Mouse (Mus musculus) ES-E14 (cell line): Measurements from ENCODE around the gene Tomm7. TPM values are rescaled to one million over a fixed set of nuclear protein-coding genes. Genes with fewer than 3 reads are reported as not detected.
"Not testable (repeated sequence)": the region's sequence is repeated elsewhere in the genome, so short reads cannot be mapped to it uniquely, and the experiment has no call there.

ENCODE experiments used
- DNase-seq: peaks from one replicate; pipeline ENCODE4 v3.0.0-alpha.2; 2013; ENCODE audit warnings: low read depth, low spot score
- H3K27ac ChIP-seq: 2 replicates; pipeline ENCODE4 v1.5.1; 2012; ENCODE audit warnings: low read depth, mild to moderate bottlenecking, low read length, moderate library complexity, mixed read lengths; ENCODE audit not compliant: poor library complexity, insufficient read depth, severe bottlenecking
- H3K36me3 ChIP-seq: 2 replicates; pipeline ENCODE4 v1.6.1; 2012; ENCODE audit warnings: mild to moderate bottlenecking, low read length, moderate library complexity, mixed read lengths; ENCODE audit not compliant: control insufficient read depth, poor library complexity, insufficient read depth, severe bottlenecking
- H3K4me1 ChIP-seq, 2 experiments: fragments of 150-350 bp in 1 of 2; sonication (generic) in 1 of 2; 2 replicates each; pipeline ENCODE4 v1.6.1; 2012; ENCODE audit warnings: low read length in 2 of 2, mild to moderate bottlenecking in 1 of 2, mixed read lengths in 1 of 2; ENCODE audit not compliant: control insufficient read depth in 2 of 2, insufficient read depth in 2 of 2, poor library complexity in 1 of 2
- H3K4me3 ChIP-seq, 2 experiments: fragments of 150-350 bp in 1 of 2; sonication (generic) in 1 of 2; 2 replicates each; pipeline ENCODE4 v1.5.1; 2012; ENCODE audit warnings: low read length in 2 of 2, low read depth in 1 of 2, mild to moderate bottlenecking in 1 of 2, mixed read lengths in 1 of 2; ENCODE audit not compliant: insufficient read depth in 1 of 2, poor library complexity in 1 of 2, severe bottlenecking in 1 of 2
- H3K9ac ChIP-seq: 2 replicates; pipeline ENCODE4 v1.6.1; 2012; ENCODE audit warnings: low read depth, mild to moderate bottlenecking, low read length, mixed read lengths; ENCODE audit not compliant: poor library complexity, insufficient read depth, severe bottlenecking
- H3K9me3 ChIP-seq: fragments of 150-350 bp; sonication (generic); 2 replicates; pipeline ENCODE4 v1.6.1; 2012; ENCODE audit warnings: low read depth, mild to moderate bottlenecking, low read length; ENCODE audit not compliant: control insufficient read depth, insufficient read depth
- CHD2 ChIP-seq: IDR thresholded peaks from 2 replicates; pipeline ENCODE4 v1.6.1; 2014; ENCODE audit warnings: mild to moderate bottlenecking, low read depth, low read length, inconsistent platforms
- HCFC1 ChIP-seq: IDR thresholded peaks from 2 replicates; pipeline ENCODE4 v1.6.1; 2012; ENCODE audit warnings: low read length, inconsistent platforms, borderline replicate concordance; ENCODE audit not compliant: insufficient read depth
- MAFK ChIP-seq: IDR thresholded peaks from 2 replicates; pipeline ENCODE4 v1.6.1; 2014; ENCODE audit warnings: mild to moderate bottlenecking, low read depth, low read length, inconsistent platforms; ENCODE audit not compliant: insufficient read depth
- ZC3H11A ChIP-seq: IDR thresholded peaks from 2 replicates; pipeline ENCODE4 v1.6.1; 2012; ENCODE audit warnings: low read depth, mild to moderate bottlenecking, inconsistent platforms, low read length, borderline replicate concordance
- ZNF384 ChIP-seq: IDR thresholded peaks from 2 replicates; pipeline ENCODE4 v1.6.1; 2012; ENCODE audit warnings: low read depth, low read length, inconsistent platforms
- in situ Hi-C, 2 experiments: fragments of 600-800 bp; cut with MboI; formaldehyde crosslinking; loops; one replicate each; pipeline ENCODE4 v1.15.1; 2025; ENCODE audit warnings: low sequenced_read_pairs in 2 of 2, inconsistent platforms in 1 of 2; ENCODE audit not compliant: unreplicated experiment in 2 of 2
- total RNA-seq: library from RNA; depleted of rRNA; stranded (reverse); fragments of 300-350 nt; gene quantifications from 2 replicates; pipeline ENCODE4 v1.2.3, GENCODE M21; 2012

Gene Tomm7
- total RNA-seq, 1 experiment = 230 TPM

DNA sequence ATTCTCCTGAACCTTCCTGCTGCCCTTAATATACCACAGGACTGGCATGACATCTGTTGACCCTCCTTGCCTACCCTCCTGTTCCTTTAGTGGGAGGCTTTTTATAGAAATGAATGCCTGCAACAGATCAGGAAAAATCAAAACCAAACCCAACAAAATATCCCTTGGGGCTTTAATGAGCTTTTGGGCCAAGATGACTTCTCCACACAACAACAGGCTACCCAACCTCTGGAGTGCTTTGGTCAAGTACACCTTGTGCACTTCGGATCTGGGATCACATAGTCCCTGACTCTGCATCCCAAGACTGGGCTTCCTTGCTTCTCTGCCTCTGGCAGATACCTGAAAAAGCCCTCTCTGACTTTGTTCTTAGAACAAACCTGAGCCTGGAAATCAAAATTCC, 12.2 kb upstream of the Tomm7 start:
- DNase-seq = no peak
- in situ Hi-C loops = no loop called here
- H3K9me3 ChIP-seq = no peaks in the 10 kb centered on the region

DNA sequence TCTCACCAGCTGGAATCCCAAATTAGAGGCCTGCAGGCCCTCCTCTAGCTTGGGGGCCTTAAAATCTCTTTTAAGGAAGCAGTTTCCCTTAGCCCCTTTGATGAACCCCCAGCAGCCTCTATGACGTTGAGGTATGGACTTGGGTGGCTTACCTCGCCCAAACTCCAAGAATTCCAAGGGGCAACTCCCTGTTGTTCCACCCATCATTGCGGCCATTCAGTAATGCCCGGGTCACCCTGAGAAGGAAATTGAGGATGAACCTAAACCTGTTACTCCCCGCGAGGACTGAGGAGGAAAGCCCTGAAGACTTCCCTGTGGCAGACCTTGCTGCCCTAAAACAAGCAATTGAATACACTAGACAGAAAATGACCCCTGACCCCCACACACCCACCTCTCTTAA, 11.5 kb upstream of the Tomm7 start:
- DNase-seq = no peak
- Histone ChIP-seq H3K27ac (no peak overlapping the region), H3K36me3 (peaks cover 22% of the 10 kb centered on the region), H3K4me1 (peaks cover 0 to 3% of the 10 kb centered on the region in 2 experiments; a peak in 1 of 4 replicates), H3K4me3 (no peak overlapping the region), H3K9ac (no peak overlapping the region), H3K9me3 (no peaks in the 10 kb centered on the region)
- in situ Hi-C loops = no loop called here
- TF ChIP-seq CHD2 = no peak
- TF ChIP-seq HCFC1 = no peak
- no peak for TF ChIP-seq ZNF384
- TF ChIP-seq ZC3H11A = no peak
- TF ChIP-seq MAFK = no peak

More for the DNA sequence above, 12.2 kb upstream of the Tomm7 start:
- H3K36me3 ChIP-seq = peaks cover 22% of the 10 kb centered on the region
- H3K9ac ChIP-seq = no peak overlapping the region
- H3K27ac ChIP-seq = no peak overlapping the region
- TF ChIP-seq CHD2 = no peak
- TF ChIP-seq MAFK = no peak
- TF ChIP-seq ZC3H11A = no peak
- no peak for TF ChIP-seq HCFC1
- peaks cover 0 to 3% of the 10 kb centered on the region in 2 experiments; a peak in 1 of 4 replicates for H3K4me1 ChIP-seq
- no peak overlapping the region for H3K4me3 ChIP-seq

DNA sequence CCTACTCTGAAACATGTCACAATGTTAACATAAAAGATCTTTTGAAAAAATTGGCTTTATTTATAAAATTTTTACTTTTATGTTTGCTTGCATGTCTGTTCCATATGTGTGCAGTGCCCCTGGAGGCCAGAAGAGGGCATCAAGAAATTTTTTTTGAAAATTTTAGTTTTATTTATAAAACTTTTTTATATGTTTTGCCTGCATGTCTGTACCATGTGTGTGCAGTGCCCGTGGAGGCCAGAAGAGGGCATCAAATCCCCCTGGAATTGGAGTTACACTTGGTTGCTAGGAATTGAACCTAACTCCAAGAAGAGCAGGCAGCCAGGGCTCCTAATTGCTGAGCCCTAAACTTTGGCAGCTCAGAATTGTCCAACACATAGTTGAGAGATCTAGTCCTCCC, 9.0 kb upstream of the Tomm7 start:
- H3K4me1 ChIP-seq, H3K9ac ChIP-seq, H3K4me3 ChIP-seq, H3K27ac ChIP-seq, H3K9me3 ChIP-seq, DNase-seq: not testable (repeated sequence)
- peaks cover 22% of the 10 kb centered on the region for H3K36me3 ChIP-seq
- in situ Hi-C loops = loop anchor here (5.0 kb wide), 1 partner anchor 141 kb away; no protein-coding TSS in a partner anchor

DNA sequence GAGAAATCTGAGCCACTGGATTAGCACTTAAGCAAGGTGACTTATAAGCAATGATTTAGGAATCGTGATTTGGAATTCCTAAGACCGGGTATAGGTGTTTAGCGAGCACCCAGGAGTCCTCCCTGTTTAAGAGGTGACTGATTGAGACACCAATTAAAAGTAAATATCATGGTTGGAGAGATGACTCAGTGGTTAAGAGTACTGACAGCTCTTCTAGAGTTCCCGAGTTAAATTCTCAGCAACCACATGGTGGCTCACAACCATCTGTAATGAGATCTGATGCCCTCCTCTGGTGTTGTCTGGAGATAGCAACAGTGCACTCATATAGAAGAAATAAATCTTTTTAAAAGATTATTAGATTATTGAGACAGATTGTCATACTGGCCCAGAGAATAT, 7.2 kb upstream of the Tomm7 start:
- H3K27ac ChIP-seq = not testable (repeated sequence)
- H3K36me3 ChIP-seq = peaks cover 22% of the 10 kb centered on the region

DNA sequence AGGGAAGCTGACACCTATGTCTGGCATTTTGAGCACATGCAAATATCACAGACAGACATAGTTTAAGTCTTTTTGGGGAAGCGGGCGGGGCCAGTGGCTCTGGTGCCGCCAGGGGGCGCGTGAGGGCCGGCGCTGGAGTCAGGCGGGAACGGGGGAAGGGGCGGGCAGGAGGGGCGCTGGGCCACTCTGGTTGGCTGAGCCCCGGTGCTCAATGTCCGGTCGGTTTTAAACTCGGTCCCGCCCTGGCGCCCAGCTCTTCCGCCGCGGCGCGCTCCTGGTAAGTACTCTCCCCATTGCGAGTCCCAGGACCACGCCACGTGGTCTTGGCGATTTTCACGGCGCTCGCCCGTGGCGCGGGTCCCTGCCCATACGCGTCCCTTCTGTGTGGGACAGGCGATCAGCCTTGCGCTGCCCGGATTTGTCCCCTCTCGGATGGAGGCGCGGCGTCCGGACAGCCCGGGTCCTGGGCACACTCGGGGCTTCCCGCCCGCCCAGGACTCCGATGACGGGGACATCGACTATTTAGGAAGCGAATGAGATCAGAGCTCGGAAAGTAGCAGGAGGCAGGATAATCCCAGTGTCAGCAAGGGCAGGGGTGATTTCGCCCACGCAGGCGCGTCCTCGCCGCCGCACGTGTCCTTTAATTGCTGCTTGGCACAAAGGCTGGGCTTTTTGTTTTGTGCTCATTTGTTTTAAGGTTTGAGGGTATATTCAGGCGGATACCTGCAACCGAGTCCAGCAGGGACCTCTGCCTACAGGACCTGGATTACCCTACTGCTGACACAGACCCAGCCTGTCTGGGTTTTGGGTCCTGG, 6.6 kb upstream of the Tomm7 start:
- Histone ChIP-seq H3K4me3 (peak overlapping the region; percentile 59 to 77), H3K4me1 (peaks cover 0 to 3% of the 10 kb centered on the region in 2 experiments; a peak in 1 of 4 replicates), H3K9ac (peak overlapping the region; percentile 92), H3K27ac (peak overlapping the region; percentile 91), H3K36me3 (peaks cover 22% of the 10 kb centered on the region), H3K9me3 (no peaks in the 10 kb centered on the region)
- TF ChIP-seq MAFK = no peak
- TF ChIP-seq HCFC1 = peak; percentile 27; the same call in 1 of the 2 replicates
- no peak for TF ChIP-seq ZNF384
- peak; percentile 77 for DNase-seq
- in situ Hi-C loops = loop anchor here (5.0 kb wide), 1 partner anchor 138 kb away; no protein-coding TSS in a partner anchor

More for the DNA sequence above, 7.2 kb upstream of the Tomm7 start:
- not testable (repeated sequence) for H3K9me3 ChIP-seq, H3K4me1 ChIP-seq, DNase-seq
- in situ Hi-C loops = loop anchor here (5.0 kb wide), 1 partner anchor 139 kb away; no protein-coding TSS in a partner anchor
- H3K4me3 ChIP-seq = peak overlapping the region; percentile 59 to 77
- H3K9ac ChIP-seq = peak overlapping the region; percentile 92
